Mouse (Mus musculus) stomach, embryonic 16.5 days (tissue): ENCODE measurements around the gene Ctbp2. TPM values are rescaled to one million over a fixed set of nuclear protein-coding genes. Genes with fewer than 3 reads are reported as not detected.
"Not testable (repeated sequence)": the region's sequence is repeated elsewhere in the genome, so short reads cannot be mapped to it uniquely, and the experiment has no call there.

Experiments used
- ATAC-seq: fragments of 200-750 bp; cut with Nextera tagmentation; 2 replicates; pipeline ENCODE4 v1.8.0; 2017; ENCODE audit warnings: moderate number of reproducible peaks, moderate TSS enrichment; ENCODE audit not compliant: insufficient read depth, low FRiP score
- H3K27ac ChIP-seq: fragments of 300-500 bp; sonication (generic); 2 replicates; pipeline ENCODE4 v1.5.1; 2014; ENCODE audit warnings: low read length
- H3K27me3 ChIP-seq: fragments of 300-500 bp; sonication (generic); 2 replicates; pipeline ENCODE4 v1.6.1; 2014; ENCODE audit warnings: low read length, control low read depth, mixed read lengths; ENCODE audit not compliant: control insufficient read depth, insufficient read depth
- H3K36me3 ChIP-seq: fragments of 300-500 bp; sonication (generic); 2 replicates; pipeline ENCODE4 v1.6.1; 2014; ENCODE audit warnings: low read length; ENCODE audit not compliant: control insufficient read depth, insufficient read depth
- H3K4me1 ChIP-seq: fragments of 300-500 bp; sonication (generic); 2 replicates; pipeline ENCODE4 v1.6.1; 2014; ENCODE audit warnings: low read length, control low read depth, mixed read lengths; ENCODE audit not compliant: control insufficient read depth, insufficient read depth
- H3K4me2 ChIP-seq: fragments of 300-500 bp; sonication (generic); 2 replicates; pipeline ENCODE4 v1.6.1; 2014; ENCODE audit warnings: low read depth, low read length, mixed read lengths
- H3K4me3 ChIP-seq: fragments of 300-500 bp; sonication (generic); replicated peaks from 2 replicates; pipeline ENCODE4 v1.5.1; 2014; ENCODE audit warnings: mild to moderate bottlenecking, low read length
- H3K9ac ChIP-seq: fragments of 300-500 bp; sonication (generic); 2 replicates; pipeline ENCODE4 v1.6.1; 2014; ENCODE audit warnings: low read length
- H3K9me3 ChIP-seq: fragments of 300-500 bp; sonication (generic); replicated peaks from 2 replicates; pipeline ENCODE4 v1.6.1; 2016; ENCODE audit warnings: low read length, control low read depth; ENCODE audit not compliant: control insufficient read depth
- WGBS: fragments of 180-500 bp; shearing (Covaris S2); extraction: QIAGEN DNeasy Blood & Tissue Kit; methylation state at CpG from one replicate; pipeline ENCODE4 v1.1.7; 2014; 5-methylcytosine and 5-hydroxymethylcytosine counted together
- polyA plus RNA-seq: library from polyadenylated mRNA; unstranded; fragments of >200 nt; fragmentation: Nextera tagmentation; extraction: Ambion mirVana; gene quantifications from 2 replicates; pipeline ENCODE4 v1.2.1, GENCODE M21; 2015

The Ctbp2 gene
- polyA plus RNA-seq, 1 experiment from 2014 or later, result 72.6 TPM

- 91% methylated on average over 7 of the region's 7 CpGs for WGBS
- not testable (repeated sequence) for ATAC-seq, H3K27ac ChIP-seq, H3K27me3 ChIP-seq, H3K9ac ChIP-seq, H3K9me3 ChIP-seq, H3K4me2 ChIP-seq, H3K36me3 ChIP-seq, H3K4me3 ChIP-seq
- peaks cover 29% of the 10 kb centered on the region for H3K4me1 ChIP-seq
Observed at GRCm38 (mm10) chr7:133095610-133096009, 28.5 kb downstream of the Ctbp2 start.

GRCm38 (mm10) chr7:133094711-133095495, 29.3 kb downstream of the Ctbp2 start:
- ATAC-seq, result no peak
- 81% methylated on average over 9 of the region's 9 CpGs for WGBS
- peaks cover 3% of the 10 kb centered on the region; the same call in 1 of the 2 replicates for H3K36me3 ChIP-seq

GRCm38 (mm10) chr7:133094161-133094560, 30.0 kb downstream of the Ctbp2 start:
- Histone ChIP-seq H3K9ac (no peak overlapping the region), H3K4me2 (no peak overlapping the region), H3K36me3 (peaks cover 3% of the 10 kb centered on the region; the same call in 1 of the 2 replicates), H3K27ac (no peak overlapping the region), H3K9me3 (no peaks in the 10 kb centered on the region), H3K27me3 (no peaks in the 10 kb centered on the region), H3K4me1 (peaks cover 28% of the 10 kb centered on the region), H3K4me3 (no peak overlapping the region)
- 75% methylated on average over 3 of the region's 3 CpGs for WGBS
- ATAC-seq, result no peak

More at GRCm38 (mm10) chr7:133094711-133095495, 29.3 kb downstream of the Ctbp2 start:
- H3K27me3 ChIP-seq, result no peaks in the 10 kb centered on the region
- H3K4me2 ChIP-seq, result no peak overlapping the region
- no peak overlapping the region for H3K9ac ChIP-seq
- peaks cover 29% of the 10 kb centered on the region for H3K4me1 ChIP-seq
- H3K4me3 ChIP-seq, result no peak overlapping the region
- H3K9me3 ChIP-seq, result no peaks in the 10 kb centered on the region
- no peak overlapping the region for H3K27ac ChIP-seq

GRCm38 (mm10) chr7:133093731-133094130, 30.4 kb downstream of the Ctbp2 start:
- Histone ChIP-seq H3K4me2 (no peak overlapping the region), H3K4me1 (peaks cover 29% of the 10 kb centered on the region), H3K4me3 (no peak overlapping the region), H3K27ac (no peak overlapping the region), H3K27me3 (no peaks in the 10 kb centered on the region), H3K36me3 (peaks cover 3% of the 10 kb centered on the region; the same call in 1 of the 2 replicates), H3K9me3 (no peaks in the 10 kb centered on the region), H3K9ac (no peak overlapping the region)
- 86% methylated on average over 5 of the region's 5 CpGs for WGBS
- ATAC-seq, result no peak

- Histone ChIP-seq H3K4me1 (peaks cover 23% of the 10 kb centered on the region), H3K27ac (no peak overlapping the region), H3K36me3 (no peaks in the 10 kb centered on the region), H3K4me2 (no peak overlapping the region), H3K9ac (no peak overlapping the region), H3K27me3 (no peaks in the 10 kb centered on the region), H3K9me3 (no peaks in the 10 kb centered on the region), H3K4me3 (no peak overlapping the region)
- no peak; the same call in 1 of the 2 replicates for ATAC-seq
- 76% methylated on average over 4 of the region's 4 CpGs for WGBS
Observed at GRCm38 (mm10) chr7:133090641-133091040, 33.5 kb downstream of the Ctbp2 start.

GRCm38 (mm10) chr7:133089621-133090260, 34.4 kb downstream of the Ctbp2 start:
- H3K4me3 ChIP-seq, result no peak overlapping the region
- H3K27me3 ChIP-seq, result no peaks in the 10 kb centered on the region
- peak overlapping the region; percentile 25; the same call in 1 of the 2 replicates for H3K27ac ChIP-seq
- H3K36me3 ChIP-seq, result no peaks in the 10 kb centered on the region
- H3K4me1 ChIP-seq, result peaks cover 23% of the 10 kb centered on the region
- no peak for ATAC-seq
- H3K9ac ChIP-seq, result no peak overlapping the region
- WGBS, result 75% methylated on average over 11 of the region's 11 CpGs
- no peak overlapping the region for H3K4me2 ChIP-seq
- no peaks in the 10 kb centered on the region for H3K9me3 ChIP-seq

- H3K4me1 ChIP-seq, result peaks cover 23% of the 10 kb centered on the region
- H3K27ac ChIP-seq, result peak overlapping the region; percentile 88
- WGBS, result 39% methylated on average over 11 of the region's 11 CpGs
- no peaks in the 10 kb centered on the region for H3K9me3 ChIP-seq
- peak overlapping the region; percentile 47 for H3K9ac ChIP-seq
- ATAC-seq, result peak; percentile 57; the same call in 1 of the 2 replicates
- H3K4me3 ChIP-seq, result no peak overlapping the region; the same call in 1 of the 2 replicates
- H3K27me3 ChIP-seq, result no peaks in the 10 kb centered on the region
- H3K36me3 ChIP-seq, result no peaks in the 10 kb centered on the region
- H3K4me2 ChIP-seq, result peak overlapping the region; percentile 42
Observed at GRCm38 (mm10) chr7:133088830-133089261, 35.3 kb downstream of the Ctbp2 start.

- H3K9me3 ChIP-seq, result no peaks in the 10 kb centered on the region
- 52% methylated on average over 4 of the region's 4 CpGs for WGBS
- H3K9ac ChIP-seq, result peak overlapping the region; percentile 47; the same call in 1 of the 2 replicates
- H3K4me2 ChIP-seq, result peak overlapping the region; percentile 42
- H3K27me3 ChIP-seq, result no peaks in the 10 kb centered on the region
- no peak overlapping the region for H3K4me3 ChIP-seq
- ATAC-seq, result no peak
- H3K27ac ChIP-seq, result peak overlapping the region; percentile 88
- H3K4me1 ChIP-seq, result peaks cover 23% of the 10 kb centered on the region
- H3K36me3 ChIP-seq, result no peaks in the 10 kb centered on the region
Observed at GRCm38 (mm10) chr7:133088411-133088810, 35.7 kb downstream of the Ctbp2 start.

GRCm38 (mm10) chr7:133085408-133085807, 38.7 kb downstream of the Ctbp2 start:
- Histone ChIP-seq H3K27ac (no peak overlapping the region), H3K4me3 (no peak overlapping the region), H3K36me3 (no peaks in the 10 kb centered on the region), H3K4me2 (no peak overlapping the region), H3K27me3 (no peaks in the 10 kb centered on the region), H3K4me1 (peaks cover 18% of the 10 kb centered on the region), H3K9me3 (no peaks in the 10 kb centered on the region), H3K9ac (no peak overlapping the region)
- 63% methylated on average over 3 of the region's 3 CpGs for whole genome bisulfite sequencing
- ATAC-seq, result no peak
